Mouse (Mus musculus) cerebellum, adult 2 months (tissue): Measurements from ENCODE around the gene Rhoh.

Source experiments
- CTCF ChIP-seq: fragments of 200-500 bp; IDR thresholded peaks from 2 replicates; pipeline ENCODE4 v1.5.1; 2011; ENCODE audit warnings: low read depth, mild to moderate bottlenecking, control low read depth, low read length, moderate library complexity, borderline replicate concordance; ENCODE audit not compliant: insufficient read depth
- POLR2A ChIP-seq: fragments of 200-500 bp; IDR thresholded peaks from 2 replicates; pipeline ENCODE4 v1.6.1; 2011; ENCODE audit warnings: low read length, control low read depth, borderline replicate concordance; ENCODE audit not compliant: insufficient read depth

DNA sequence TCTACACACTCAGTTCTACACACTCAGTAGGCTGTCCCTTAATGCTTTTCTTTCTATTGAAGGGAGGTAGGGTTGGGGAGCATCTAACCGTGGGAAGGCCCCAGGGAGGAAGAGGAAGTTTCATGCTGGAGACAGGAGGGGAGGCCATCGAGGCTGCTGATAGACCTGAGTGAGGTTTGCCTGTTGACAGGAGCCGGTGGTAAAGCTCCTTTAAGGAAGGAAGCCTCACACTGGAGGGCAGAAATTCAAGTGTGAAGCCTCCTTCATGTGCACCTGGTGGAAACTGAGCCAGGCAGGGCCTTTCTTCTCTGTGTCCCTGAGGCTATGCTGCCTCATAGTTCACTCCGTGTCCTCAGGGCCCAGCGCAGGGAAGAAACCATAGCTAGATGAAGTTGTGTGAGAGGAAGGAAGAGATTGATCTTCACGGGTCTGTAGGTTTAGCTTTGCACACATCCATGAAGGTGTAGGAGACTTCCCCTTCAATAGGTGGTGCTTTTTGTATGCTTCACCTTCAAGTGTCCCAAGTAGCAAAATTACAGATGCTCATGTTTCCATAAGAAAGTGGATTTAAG lies 34.2 kb downstream of the Rhoh start:
- TF ChIP-seq CTCF, result no peak
- TF ChIP-seq POLR2A, result no peak
